Mouse (Mus musculus) heart, embryonic 10.5 days (tissue): ENCODE data around the gene Dnaaf1. TPM values are rescaled to one million over a fixed set of nuclear protein-coding genes. Genes with fewer than 3 reads are reported as not detected.

Experiments used
- DNase-seq: peaks from one replicate; pipeline ENCODE4 v3.0.0-alpha.2; 2017; ENCODE audit warnings: low spot score
- H3K27ac ChIP-seq: fragments of 300-500 bp; sonication (generic); 2 replicates; pipeline ENCODE4 v1.5.1; 2016; ENCODE audit warnings: mild to moderate bottlenecking
- H3K27me3 ChIP-seq: fragments of 300-500 bp; sonication (generic); 2 replicates; pipeline ENCODE4 v1.6.1; 2016; ENCODE audit warnings: mild to moderate bottlenecking; ENCODE audit not compliant: poor library complexity, insufficient read depth, severe bottlenecking
- H3K36me3 ChIP-seq: fragments of 300-500 bp; sonication (generic); 2 replicates; pipeline ENCODE4 v1.6.1; 2016; ENCODE audit warnings: mild to moderate bottlenecking, moderate library complexity
- H3K4me1 ChIP-seq: fragments of 300-500 bp; sonication (generic); 2 replicates; pipeline ENCODE4 v1.6.1; 2016; ENCODE audit warnings: mild to moderate bottlenecking
- H3K4me3 ChIP-seq: fragments of 300-500 bp; sonication (generic); 2 replicates; pipeline ENCODE4 v1.5.1; 2016; ENCODE audit warnings: mild to moderate bottlenecking, moderate library complexity
- H3K9me3 ChIP-seq: fragments of 300-500 bp; sonication (generic); 2 replicates; pipeline ENCODE4 v1.6.1; 2016; ENCODE audit warnings: mild to moderate bottlenecking, moderate library complexity
- WGBS: fragments of 180-500 bp; shearing (Covaris S2); methylation state at CpG from one replicate; pipeline ENCODE4 v1.1.7; 2016; 5-methylcytosine and 5-hydroxymethylcytosine counted together
- polyA plus RNA-seq: library from polyadenylated mRNA; unstranded; fragments of >200 nt; fragmentation: Nextera tagmentation; extraction: Ambion mirVana; gene quantifications from 2 replicates; pipeline ENCODE4 v1.2.1, GENCODE M21; 2016

The Dnaaf1 gene
- polyA plus RNA-seq, 1 experiment from 2014 or later, result 0.31 TPM

GRCm38 (mm10) chr8:119557821-119558602 lies 17.0 kb upstream of the Dnaaf1 start:
- H3K27me3 ChIP-seq, result no peaks in the 10 kb centered on the region
- 1% methylated on average over 55 of the region's 55 CpGs for whole genome bisulfite sequencing
- peaks cover 36% of the 10 kb centered on the region for H3K4me1 ChIP-seq
- H3K27ac ChIP-seq, result peak overlapping the region; percentile 97
- DNase-seq, result peak; percentile 90
- no peaks in the 10 kb centered on the region for H3K9me3 ChIP-seq
- peaks cover 18% of the 10 kb centered on the region for H3K36me3 ChIP-seq
- H3K4me3 ChIP-seq, result peak overlapping the region; percentile 90

GRCm38 (mm10) chr8:119558603-119559401 lies 16.2 kb upstream of the Dnaaf1 start, which contains the start of gene Mbtps1:
Gene Mbtps1, minus strand, starts transcription at chr8:119558735.
- no peaks in the 10 kb centered on the region for H3K27me3 ChIP-seq
- peak within 1 kb of the TSS; percentile 90 for H3K4me3 ChIP-seq
- 6% methylated on average over 63 of the region's 63 CpGs for WGBS
- H3K36me3 ChIP-seq, result peaks cover 26% of the 10 kb centered on the region
- peaks cover 30% of the 10 kb centered on the region for H3K4me1 ChIP-seq
- DNase-seq, result peak; percentile 97
- peak within 1 kb of the TSS; percentile 97 for H3K27ac ChIP-seq
- H3K9me3 ChIP-seq, result no peaks in the 10 kb centered on the region

DNA sequence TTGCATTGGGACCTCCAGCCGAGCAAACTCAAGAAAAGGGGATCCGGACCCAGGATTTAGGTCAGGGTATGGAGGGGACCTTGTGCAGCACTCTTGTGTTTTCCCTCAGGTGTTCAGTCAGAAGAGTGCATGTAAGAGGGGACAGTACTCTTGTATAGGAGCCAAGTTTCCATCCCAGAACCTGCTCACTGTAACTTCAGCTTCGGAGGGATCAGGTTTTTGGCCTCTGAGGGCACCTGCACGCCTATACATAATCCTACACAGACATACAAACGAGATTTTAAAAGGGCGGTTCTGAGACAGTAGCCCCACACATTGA lies 15.7 kb upstream of the Dnaaf1 start:
- H3K4me1 ChIP-seq, result peaks cover 24% of the 10 kb centered on the region
- H3K4me3 ChIP-seq, result peak overlapping the region; percentile 90
- H3K36me3 ChIP-seq, result peaks cover 31% of the 10 kb centered on the region
- H3K9me3 ChIP-seq, result no peaks in the 10 kb centered on the region
- DNase-seq, result no peak
- peak overlapping the region; percentile 97 for H3K27ac ChIP-seq
- H3K27me3 ChIP-seq, result no peaks in the 10 kb centered on the region
- 83% methylated on average over 6 of the region's 6 CpGs for WGBS

GRCm38 (mm10) chr8:119563849-119564251 lies 11.2 kb upstream of the Dnaaf1 start:
- H3K4me1 ChIP-seq, result peaks cover 4% of the 10 kb centered on the region; the same call in 1 of the 2 replicates
- H3K27ac ChIP-seq, result no peak overlapping the region
- no peak for DNase-seq
- no peaks in the 10 kb centered on the region for H3K9me3 ChIP-seq
- no peak overlapping the region for H3K4me3 ChIP-seq
- H3K27me3 ChIP-seq, result no peaks in the 10 kb centered on the region; the same call in 1 of the 2 replicates
- H3K36me3 ChIP-seq, result peaks cover 60% of the 10 kb centered on the region
- WGBS, result 93% methylated on average over 14 of the region's 14 CpGs

DNA sequence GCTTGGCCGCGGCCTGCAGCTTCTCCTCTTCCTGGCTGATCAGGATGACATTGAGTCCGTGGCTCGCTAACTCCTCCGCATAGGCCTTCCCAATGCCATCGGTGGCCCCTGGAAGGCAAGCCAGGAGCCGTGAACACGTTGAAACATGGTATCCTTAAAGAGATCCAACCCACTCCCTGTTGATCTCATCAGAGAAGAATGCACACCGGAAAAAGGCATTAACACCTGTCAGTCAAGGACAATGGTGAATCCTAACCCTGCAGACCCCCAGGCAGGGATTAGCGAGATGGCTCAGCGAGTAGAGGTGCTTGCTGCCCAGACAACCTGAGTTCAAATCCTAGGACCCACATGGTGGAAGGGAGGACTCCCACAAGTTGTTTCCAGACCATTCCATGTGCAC lies 8.7 kb upstream of the Dnaaf1 start:
- Histone ChIP-seq H3K27me3 (no peaks in the 10 kb centered on the region; the same call in 1 of the 2 replicates), H3K9me3 (no peaks in the 10 kb centered on the region), H3K4me3 (no peak overlapping the region), H3K36me3 (peaks cover 60% of the 10 kb centered on the region), H3K27ac (no peak overlapping the region), H3K4me1 (peaks cover 17% of the 10 kb centered on the region)
- no peak for DNase-seq
- WGBS, result 64% methylated on average over 11 of the region's 11 CpGs

DNA sequence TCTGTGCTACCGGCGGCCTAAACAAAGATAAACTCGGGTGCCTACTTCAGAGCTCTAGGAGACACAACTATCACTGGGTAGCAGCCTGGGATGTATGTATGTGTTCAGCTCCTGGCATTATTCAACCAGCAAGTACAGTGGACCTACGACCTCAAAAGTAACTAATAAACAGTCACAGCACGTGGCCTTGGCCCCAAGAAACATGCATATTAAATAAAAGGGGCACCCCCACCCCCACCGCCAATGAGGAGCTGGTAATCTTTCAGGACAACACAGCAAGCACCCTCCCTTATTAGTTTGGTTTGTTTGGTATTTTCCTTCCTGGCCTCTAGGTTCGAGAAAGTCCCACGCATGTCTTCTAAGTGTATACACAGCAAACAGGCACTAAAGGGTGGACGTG lies 6.8 kb upstream of the Dnaaf1 start:
- Histone ChIP-seq H3K9me3 (no peaks in the 10 kb centered on the region), H3K4me1 (peaks cover 21% of the 10 kb centered on the region), H3K27me3 (no peaks in the 10 kb centered on the region; the same call in 1 of the 2 replicates), H3K36me3 (peaks cover 43% of the 10 kb centered on the region), H3K27ac (no peak overlapping the region), H3K4me3 (no peak overlapping the region)
- 86% methylated on average over 9 of the region's 9 CpGs for WGBS
- no peak for DNase-seq

GRCm38 (mm10) chr8:119568951-119569350 lies 6.1 kb upstream of the Dnaaf1 start:
- Histone ChIP-seq H3K36me3 (peaks cover 36% of the 10 kb centered on the region), H3K4me1 (peaks cover 25% of the 10 kb centered on the region), H3K27me3 (no peaks in the 10 kb centered on the region; the same call in 1 of the 2 replicates), H3K4me3 (no peak overlapping the region), H3K9me3 (no peaks in the 10 kb centered on the region), H3K27ac (no peak overlapping the region)
- DNase-seq, result no peak
- WGBS, result 55% methylated on average over 7 of the region's 7 CpGs

- Histone ChIP-seq H3K4me1 (peaks cover 34% of the 10 kb centered on the region), H3K27me3 (no peaks in the 10 kb centered on the region; the same call in 1 of the 2 replicates), H3K9me3 (no peaks in the 10 kb centered on the region), H3K36me3 (peaks cover 28% of the 10 kb centered on the region), H3K27ac (no peak overlapping the region), H3K4me3 (no peak overlapping the region)
- DNase-seq, result no peak
- 28% methylated on average over 4 of the region's 4 CpGs for WGBS
These were observed 5.2 kb upstream of the Dnaaf1 start for GRCm38 (mm10) chr8:119569881-119570280.

- no peak overlapping the region for H3K4me3 ChIP-seq
- peaks cover 7% of the 10 kb centered on the region for H3K27me3 ChIP-seq
- WGBS, result 85% methylated on average over 6 of the region's 6 CpGs
- no peak overlapping the region for H3K27ac ChIP-seq
- peaks cover 42% of the 10 kb centered on the region for H3K4me1 ChIP-seq
- H3K36me3 ChIP-seq, result peaks cover 15% of the 10 kb centered on the region
- DNase-seq, result no peak
- no peaks in the 10 kb centered on the region for H3K9me3 ChIP-seq
These were observed 3.9 kb upstream of the Dnaaf1 start for GRCm38 (mm10) chr8:119571135-119571534.

- H3K4me1 ChIP-seq, result peaks cover 42% of the 10 kb centered on the region
- 88% methylated on average over 4 of the region's 4 CpGs for WGBS
- no peak for DNase-seq
- H3K4me3 ChIP-seq, result no peak overlapping the region
- H3K27me3 ChIP-seq, result peaks cover 19% of the 10 kb centered on the region
- H3K9me3 ChIP-seq, result no peaks in the 10 kb centered on the region
- H3K27ac ChIP-seq, result no peak overlapping the region
- H3K36me3 ChIP-seq, result peaks cover 6% of the 10 kb centered on the region
These were observed 2.6 kb upstream of the Dnaaf1 start for GRCm38 (mm10) chr8:119572411-119572810.

DNA sequence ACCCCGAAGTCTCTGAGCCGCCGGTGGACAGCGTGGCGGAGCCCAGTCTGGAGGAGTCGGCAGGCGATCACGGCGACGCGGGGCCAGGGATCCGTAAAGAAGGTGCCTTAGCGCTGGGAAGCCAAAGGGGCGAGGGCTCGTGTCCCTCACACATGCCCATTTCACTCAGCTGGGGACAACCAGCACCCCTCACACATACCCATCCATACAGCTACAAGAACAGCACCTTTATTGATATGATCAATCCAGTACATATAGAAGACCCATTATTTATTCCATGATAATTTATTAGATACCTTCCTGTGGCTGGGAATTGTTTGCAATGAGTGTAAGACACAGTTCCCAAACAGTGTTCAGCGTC lies 311 bp downstream of the Dnaaf1 start:
- Histone ChIP-seq H3K9me3 (no peaks in the 10 kb centered on the region), H3K4me3 (peak overlapping the region; percentile 93), H3K36me3 (no peaks in the 10 kb centered on the region), H3K27ac (peak overlapping the region; percentile 93), H3K27me3 (peaks cover 30% of the 10 kb centered on the region), H3K4me1 (peaks cover 53% of the 10 kb centered on the region)
- DNase-seq, result no peak
- WGBS, result 2% methylated on average over 16 of the region's 16 CpGs

GRCm38 (mm10) chr8:119579096-119579495 lies 4.1 kb downstream of the Dnaaf1 start:
- 43% methylated on average over 13 of the region's 13 CpGs for WGBS
- no peaks in the 10 kb centered on the region for H3K36me3 ChIP-seq
- H3K4me1 ChIP-seq, result peaks cover 54% of the 10 kb centered on the region
- DNase-seq, result no peak
- no peaks in the 10 kb centered on the region for H3K9me3 ChIP-seq
- no peak overlapping the region for H3K27ac ChIP-seq
- H3K27me3 ChIP-seq, result peaks cover 30% of the 10 kb centered on the region
- no peak overlapping the region for H3K4me3 ChIP-seq
